Mouse (Mus musculus): ENCODE results near the gene Gm20696. TPM values are rescaled to one million over a fixed set of nuclear protein-coding genes. Genes with fewer than 3 reads are reported as not detected.

Gm20696 gene
- polyA plus RNA-seq, 1 experiment, result 3.0 TPM

DNA sequence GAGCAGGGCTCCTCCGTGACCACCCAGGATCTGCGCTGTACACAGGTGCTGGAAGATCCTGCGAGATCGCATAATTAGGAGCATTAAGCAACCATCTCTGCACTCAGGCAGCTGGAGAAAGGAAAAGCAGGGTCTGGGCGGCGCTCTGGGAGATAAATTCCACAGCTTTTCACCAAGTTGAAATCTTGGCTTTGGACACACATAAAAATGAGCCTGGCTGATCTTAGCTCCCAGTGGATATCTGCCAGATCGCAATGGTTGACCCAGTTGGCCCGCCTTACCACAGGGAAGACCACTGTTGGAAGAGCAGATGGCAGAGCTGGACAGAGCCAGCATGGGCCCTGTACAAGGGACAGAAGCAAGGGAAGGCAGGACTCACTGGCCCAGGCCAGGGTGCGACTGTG, 157.4 kb downstream of the Gm20696 start:
- TF ChIP-seq POLR2A (IDR thresholded peaks at IDR 0.05; ENCODE audit: extremely low read depth, insufficient read depth, low read length) (no peak), CTCF (IDR thresholded peaks at IDR 0.05; ENCODE audit: extremely low read depth, insufficient read depth, low read length) (no peak)
- H3K4me3 ChIP-seq (ENCODE audit: insufficient read depth, low read length), result no peak overlapping the region
- no peak overlapping the region for H3K27ac ChIP-seq (ENCODE audit: insufficient read depth, low read length)
- peaks cover 4% of the 10 kb centered on the region for H3K4me1 ChIP-seq (ENCODE audit: control insufficient read depth, insufficient read depth, low read length)

DNA sequence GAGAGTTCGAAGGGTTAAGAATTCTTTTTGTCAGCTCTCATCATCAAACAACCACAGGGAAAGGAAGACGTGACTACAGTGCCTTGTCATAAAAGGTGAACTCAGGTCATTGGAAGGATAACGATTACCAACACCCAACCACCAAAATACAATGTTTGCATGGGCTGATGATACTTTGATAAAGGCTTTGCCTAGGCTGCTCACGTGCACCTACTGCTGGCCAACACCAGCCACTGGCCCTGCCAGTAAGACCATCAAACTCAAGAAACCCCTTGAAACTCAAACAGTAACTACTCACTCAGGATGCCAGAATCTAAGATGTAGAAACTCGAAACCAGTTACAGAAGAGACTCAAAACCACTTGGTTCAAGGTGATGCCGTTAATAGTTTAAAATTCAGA, 159.8 kb downstream of the Gm20696 start:
- H3K4me3 ChIP-seq (ENCODE audit: insufficient read depth, low read length), result no peak overlapping the region
- TF ChIP-seq POLR2A (IDR thresholded peaks at IDR 0.05; ENCODE audit: extremely low read depth, insufficient read depth, low read length), result no peak
- TF ChIP-seq CTCF (IDR thresholded peaks at IDR 0.05; ENCODE audit: extremely low read depth, insufficient read depth, low read length), result no peak
- H3K27ac ChIP-seq (ENCODE audit: insufficient read depth, low read length), result no peak overlapping the region
- H3K4me1 ChIP-seq (ENCODE audit: control insufficient read depth, insufficient read depth, low read length), result peaks cover 2% of the 10 kb centered on the region; the same call in 1 of the 2 replicates

GRCm38 (mm10) chr6:99503741-99504140, 162.9 kb downstream of the Gm20696 start:
- no peak overlapping the region for H3K27ac ChIP-seq (ENCODE audit: insufficient read depth, low read length)
- H3K4me1 ChIP-seq (ENCODE audit: control insufficient read depth, insufficient read depth, low read length), result no peaks in the 10 kb centered on the region
- H3K4me3 ChIP-seq (ENCODE audit: insufficient read depth, low read length), result no peak overlapping the region
- TF ChIP-seq POLR2A (IDR thresholded peaks at IDR 0.05; ENCODE audit: extremely low read depth, insufficient read depth, low read length) (no peak), CTCF (IDR thresholded peaks at IDR 0.05; ENCODE audit: extremely low read depth, insufficient read depth, low read length) (no peak)

- no peaks in the 10 kb centered on the region for H3K4me1 ChIP-seq (ENCODE audit: control insufficient read depth, insufficient read depth, low read length)
- H3K4me3 ChIP-seq (ENCODE audit: insufficient read depth, low read length), result no peak overlapping the region
- TF ChIP-seq POLR2A (IDR thresholded peaks at IDR 0.05; ENCODE audit: extremely low read depth, insufficient read depth, low read length) (no peak), CTCF (IDR thresholded peaks at IDR 0.05; ENCODE audit: extremely low read depth, insufficient read depth, low read length) (no peak)
- no peak overlapping the region for H3K27ac ChIP-seq (ENCODE audit: insufficient read depth, low read length)
Measured at GRCm38 (mm10) chr6:99502727-99503126, 163.9 kb downstream of the Gm20696 start.

DNA sequence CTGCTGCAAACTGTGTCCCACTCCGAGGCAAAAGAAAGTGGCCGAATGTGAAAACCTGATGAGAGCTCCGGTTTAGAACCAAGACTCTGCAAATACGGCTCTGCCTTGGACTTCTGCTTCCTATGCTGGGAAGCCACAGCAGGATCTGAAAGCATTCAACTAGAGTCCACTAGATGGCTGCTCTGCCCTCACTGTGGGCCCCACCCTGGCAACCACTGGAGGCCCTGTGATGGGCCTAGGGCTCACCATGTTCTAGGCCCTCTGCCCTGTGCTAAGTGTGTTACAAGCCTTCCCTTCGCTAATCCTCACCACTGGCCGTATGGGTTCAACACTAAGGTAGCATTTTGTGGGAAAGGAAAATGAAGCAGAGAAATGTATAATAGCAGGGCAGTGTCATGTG, 164.3 kb downstream of the Gm20696 start:
- no peaks in the 10 kb centered on the region for H3K4me1 ChIP-seq (ENCODE audit: control insufficient read depth, insufficient read depth, low read length)
- no peak overlapping the region for H3K27ac ChIP-seq (ENCODE audit: insufficient read depth, low read length)
- no peak overlapping the region for H3K4me3 ChIP-seq (ENCODE audit: insufficient read depth, low read length)
- TF ChIP-seq POLR2A (IDR thresholded peaks at IDR 0.05; ENCODE audit: extremely low read depth, insufficient read depth, low read length) (no peak), CTCF (IDR thresholded peaks at IDR 0.05; ENCODE audit: extremely low read depth, insufficient read depth, low read length) (no peak)

GRCm38 (mm10) chr6:99500570-99501270, 165.9 kb downstream of the Gm20696 start:
- H3K4me1 ChIP-seq (ENCODE audit: control insufficient read depth, insufficient read depth, low read length), result peaks cover 4% of the 10 kb centered on the region
- no peak overlapping the region for H3K4me3 ChIP-seq (ENCODE audit: insufficient read depth, low read length)
- TF ChIP-seq POLR2A (IDR thresholded peaks at IDR 0.05; ENCODE audit: extremely low read depth, insufficient read depth, low read length) (no peak), CTCF (IDR thresholded peaks at IDR 0.05; ENCODE audit: extremely low read depth, insufficient read depth, low read length) (no peak)
- no peak overlapping the region for H3K27ac ChIP-seq (ENCODE audit: insufficient read depth, low read length)

DNA sequence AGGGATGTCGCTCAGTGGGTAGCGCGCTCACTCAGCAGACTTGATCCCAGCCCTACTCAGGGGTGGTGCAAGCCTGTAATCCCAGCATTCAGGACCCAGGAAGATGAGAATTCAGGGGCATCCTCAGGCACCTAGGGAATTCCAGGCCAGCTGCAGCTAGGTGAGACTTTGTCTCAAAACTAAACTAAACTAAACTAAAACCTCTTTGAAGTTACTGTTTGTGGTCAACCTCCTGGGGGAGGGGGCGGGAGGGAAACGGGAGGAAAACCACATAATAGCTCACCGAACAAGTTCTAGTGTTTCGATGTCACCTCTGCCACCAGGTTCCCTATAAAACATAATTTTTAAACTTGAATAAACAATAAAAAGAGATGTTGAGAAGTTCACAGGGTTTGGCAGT, 168.5 kb downstream of the Gm20696 start:
- H3K27ac ChIP-seq (ENCODE audit: insufficient read depth, low read length), result no peak overlapping the region
- TF ChIP-seq POLR2A (IDR thresholded peaks at IDR 0.05; ENCODE audit: extremely low read depth, insufficient read depth, low read length) (no peak), CTCF (IDR thresholded peaks at IDR 0.05; ENCODE audit: extremely low read depth, insufficient read depth, low read length) (no peak)
- H3K4me3 ChIP-seq (ENCODE audit: insufficient read depth, low read length), result no peak overlapping the region
- peaks cover 4% of the 10 kb centered on the region for H3K4me1 ChIP-seq (ENCODE audit: control insufficient read depth, insufficient read depth, low read length)

DNA sequence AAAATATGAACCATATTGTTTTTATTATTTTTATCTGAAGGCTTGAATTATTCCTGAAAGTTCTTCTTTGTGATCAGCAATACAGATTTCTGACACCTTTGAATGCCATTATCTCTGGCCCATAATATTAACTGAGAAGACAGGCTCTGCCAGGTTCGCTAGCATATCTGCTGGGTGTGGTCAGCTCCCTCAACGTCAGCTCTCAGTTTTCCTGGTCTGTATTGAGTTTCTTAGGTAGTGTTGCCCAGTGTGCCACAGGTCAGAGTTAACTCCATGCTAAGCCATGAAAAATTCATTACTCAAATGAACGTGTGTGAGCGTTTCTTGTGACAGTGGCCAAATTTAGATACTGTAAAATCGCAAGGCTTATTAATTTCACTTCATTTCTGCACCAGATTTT, 170.5 kb downstream of the Gm20696 start:
- Histone ChIP-seq H3K4me1 (ENCODE audit: control insufficient read depth, insufficient read depth, low read length) (peaks cover 4% of the 10 kb centered on the region), H3K4me3 (ENCODE audit: insufficient read depth, low read length) (no peak overlapping the region), H3K27ac (ENCODE audit: insufficient read depth, low read length) (no peak overlapping the region)
- TF ChIP-seq CTCF (IDR thresholded peaks at IDR 0.05; ENCODE audit: extremely low read depth, insufficient read depth, low read length), result no peak
- TF ChIP-seq POLR2A (IDR thresholded peaks at IDR 0.05; ENCODE audit: extremely low read depth, insufficient read depth, low read length), result no peak

- peaks cover 4% of the 10 kb centered on the region for H3K4me1 ChIP-seq (ENCODE audit: control insufficient read depth, insufficient read depth, low read length)
Measured at GRCm38 (mm10) chr6:99492937-99493336, 173.7 kb downstream of the Gm20696 start.

DNA sequence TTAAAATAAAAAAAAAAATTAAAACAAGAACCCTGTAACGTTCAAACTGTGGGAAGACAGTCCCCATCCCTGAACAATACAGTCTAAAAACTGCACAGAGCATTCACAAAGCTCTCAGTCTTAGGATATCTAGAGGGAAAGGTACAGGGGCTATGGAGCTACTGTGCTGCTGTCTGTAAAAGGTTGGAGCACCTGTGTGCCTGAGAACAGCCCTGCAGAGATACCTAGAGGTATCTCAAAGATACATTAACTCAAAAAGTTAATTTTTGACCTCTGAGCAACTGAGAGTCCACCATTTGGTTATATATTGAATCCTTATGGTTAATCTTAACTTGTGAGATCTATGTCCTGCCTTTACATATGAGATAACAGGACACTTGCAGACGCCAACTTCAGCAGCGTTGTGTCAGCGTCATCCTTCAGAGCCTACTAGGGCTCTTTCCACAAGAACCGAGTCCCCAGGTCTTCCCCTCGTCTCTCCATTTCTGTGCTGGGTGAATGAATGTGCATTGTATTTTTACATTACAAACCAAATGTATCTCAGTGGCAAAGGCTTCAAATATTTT, 174.5 kb downstream of the Gm20696 start:
- Histone ChIP-seq H3K4me3 (ENCODE audit: insufficient read depth, low read length) (no peak overlapping the region), H3K4me1 (ENCODE audit: control insufficient read depth, insufficient read depth, low read length) (peaks cover 3% of the 10 kb centered on the region), H3K27ac (ENCODE audit: insufficient read depth, low read length) (no peak overlapping the region)
- no peak for TF ChIP-seq POLR2A (IDR thresholded peaks at IDR 0.05; ENCODE audit: extremely low read depth, insufficient read depth, low read length)
- TF ChIP-seq CTCF (IDR thresholded peaks at IDR 0.05; ENCODE audit: extremely low read depth, insufficient read depth, low read length), result no peak

More at GRCm38 (mm10) chr6:99492937-99493336, 173.7 kb downstream of the Gm20696 start:
- TF ChIP-seq CTCF (IDR thresholded peaks at IDR 0.05; ENCODE audit: extremely low read depth, insufficient read depth, low read length) (no peak), POLR2A (IDR thresholded peaks at IDR 0.05; ENCODE audit: extremely low read depth, insufficient read depth, low read length) (no peak)
- no peak overlapping the region for H3K27ac ChIP-seq (ENCODE audit: insufficient read depth, low read length)
- H3K4me3 ChIP-seq (ENCODE audit: insufficient read depth, low read length), result no peak overlapping the region
